Mouse (Mus musculus): Measurements from ENCODE around the gene Lemd1. TPM values are rescaled to one million over a fixed set of nuclear protein-coding genes. Genes with fewer than 3 reads are reported as not detected.

The Lemd1 gene
- polyA plus RNA-seq, 1 experiment: not detected

DNA sequence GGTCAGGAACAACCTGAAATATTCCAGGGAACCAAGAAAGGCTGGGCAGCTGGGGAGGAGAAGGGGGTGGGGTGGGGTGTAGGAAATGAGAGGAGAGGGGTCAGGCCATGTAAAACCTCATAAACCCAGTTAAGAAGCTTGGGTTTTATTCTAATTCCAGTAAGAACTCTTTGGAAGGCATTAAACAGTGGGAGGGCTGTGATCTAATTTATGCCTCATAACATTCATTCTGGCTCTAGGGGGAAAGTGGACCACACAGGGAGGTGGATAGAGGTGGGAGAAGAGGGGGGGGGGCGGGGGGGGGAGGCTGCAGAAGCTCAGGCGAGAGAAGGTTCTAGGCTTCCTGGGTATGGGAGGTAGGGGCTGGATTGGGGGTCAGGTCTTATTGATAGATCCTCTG, 19.6 kb upstream of the Lemd1 start:
- Histone ChIP-seq H3K4me3 (ENCODE audit: control insufficient read depth, insufficient read depth, low read length) (no peak overlapping the region), H3K27me3 (ENCODE audit: control insufficient read depth, insufficient read depth, low read length) (no peaks in the 10 kb centered on the region), H3K4me1 (replicated peaks; ENCODE audit: control insufficient read depth, insufficient read depth, low read length) (peaks cover 2% of the 10 kb centered on the region; the same call in 1 of the 2 replicates), H3K36me3 (ENCODE audit: control insufficient read depth, insufficient read depth, low read length) (no peaks in the 10 kb centered on the region), H3K27ac (ENCODE audit: control insufficient read depth, insufficient read depth, low read length) (no peak overlapping the region)
- WGBS: 64% methylated on average over 1 of the region's 2 CpGs
- TF ChIP-seq CTCF (IDR thresholded peaks at IDR 0.05; ENCODE audit: borderline replicate concordance, control insufficient read depth, extremely low read depth, insufficient read depth, low read length, poor library complexity): no peak
- TF ChIP-seq POLR2A (IDR thresholded peaks at IDR 0.05; ENCODE audit: control insufficient read depth, extremely low read depth, insufficient read depth, low read length, poor library complexity): no peak
- DNase-seq: no peak

DNA sequence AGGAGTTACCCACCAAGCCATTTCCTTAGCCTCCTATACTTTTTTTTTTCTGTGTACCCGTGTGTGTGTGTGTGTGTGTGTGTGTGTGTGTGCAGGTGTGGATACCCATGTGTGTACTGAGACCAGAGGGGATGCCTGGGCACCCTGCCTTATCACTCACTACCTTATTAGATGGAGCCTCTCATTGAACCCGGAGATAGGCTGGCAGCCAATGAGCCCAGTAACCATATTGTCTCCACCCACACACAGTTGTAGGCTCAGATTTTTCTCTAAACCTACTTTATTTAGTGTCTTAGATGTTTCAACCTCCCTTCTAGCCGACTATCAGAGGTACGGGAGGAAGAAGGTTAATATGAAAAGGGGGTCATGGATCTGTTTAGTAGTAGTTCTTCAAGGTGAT, 4.9 kb upstream of the Lemd1 start:
- TF ChIP-seq CTCF (IDR thresholded peaks at IDR 0.05; ENCODE audit: borderline replicate concordance, control insufficient read depth, extremely low read depth, insufficient read depth, low read length, poor library complexity) (no peak), POLR2A (IDR thresholded peaks at IDR 0.05; ENCODE audit: control insufficient read depth, extremely low read depth, insufficient read depth, low read length, poor library complexity) (no peak)
- no peaks in the 10 kb centered on the region for H3K36me3 ChIP-seq (ENCODE audit: control insufficient read depth, insufficient read depth, low read length)
- no peak overlapping the region for H3K4me3 ChIP-seq (ENCODE audit: control insufficient read depth, insufficient read depth, low read length)
- no peak overlapping the region for H3K27ac ChIP-seq (ENCODE audit: control insufficient read depth, insufficient read depth, low read length)
- H3K27me3 ChIP-seq (ENCODE audit: control insufficient read depth, insufficient read depth, low read length): peaks cover 11% of the 10 kb centered on the region; the same call in 1 of the 2 replicates
- WGBS: 87% methylated on average over 4 of the region's 4 CpGs
- no peak for DNase-seq
- H3K4me1 ChIP-seq (replicated peaks; ENCODE audit: control insufficient read depth, insufficient read depth, low read length): peaks cover 3% of the 10 kb centered on the region; the same call in 1 of the 2 replicates

DNA sequence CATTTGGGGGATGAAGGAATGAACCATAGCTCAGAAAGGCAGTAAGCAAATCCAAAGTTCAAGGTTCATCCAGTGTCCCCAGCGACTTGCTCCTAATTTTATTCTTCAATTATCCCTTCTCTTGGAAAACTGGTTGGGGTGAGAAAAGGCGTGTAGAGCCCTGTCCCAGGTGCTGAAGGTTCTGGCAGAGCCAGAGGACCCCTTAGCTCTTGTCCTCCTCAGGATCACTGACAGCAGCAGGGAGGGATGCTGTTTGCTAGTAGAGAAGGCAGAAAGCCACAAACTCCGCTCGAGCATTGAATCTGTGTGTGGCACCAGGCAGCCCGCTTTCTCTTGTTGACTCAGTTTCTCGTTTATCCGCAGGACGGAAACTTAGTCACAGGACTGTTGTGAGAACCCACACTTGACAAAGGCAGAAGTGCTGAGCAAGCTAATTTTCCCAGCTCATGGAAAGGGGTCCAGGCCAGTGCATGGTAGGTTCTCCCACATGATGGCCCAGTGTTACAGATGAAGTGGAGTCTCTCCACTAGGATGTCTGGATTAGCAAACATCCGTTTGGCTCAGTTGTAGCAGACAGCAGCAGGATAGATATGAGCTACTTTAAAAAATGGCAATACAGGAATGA, 2.7 kb upstream of the Lemd1 start:
- no peak overlapping the region for H3K27ac ChIP-seq (ENCODE audit: control insufficient read depth, insufficient read depth, low read length)
- no peaks in the 10 kb centered on the region for H3K36me3 ChIP-seq (ENCODE audit: control insufficient read depth, insufficient read depth, low read length)
- H3K4me3 ChIP-seq (ENCODE audit: control insufficient read depth, insufficient read depth, low read length): no peak overlapping the region
- TF ChIP-seq POLR2A (IDR thresholded peaks at IDR 0.05; ENCODE audit: control insufficient read depth, extremely low read depth, insufficient read depth, low read length, poor library complexity): no peak
- peaks cover 3% of the 10 kb centered on the region; the same call in 1 of the 2 replicates for H3K4me1 ChIP-seq (replicated peaks; ENCODE audit: control insufficient read depth, insufficient read depth, low read length)
- WGBS: 48% methylated on average over 9 of the region's 9 CpGs
- DNase-seq: no peak
- H3K27me3 ChIP-seq (ENCODE audit: control insufficient read depth, insufficient read depth, low read length): peaks cover 12% of the 10 kb centered on the region; the same call in 1 of the 2 replicates

DNA sequence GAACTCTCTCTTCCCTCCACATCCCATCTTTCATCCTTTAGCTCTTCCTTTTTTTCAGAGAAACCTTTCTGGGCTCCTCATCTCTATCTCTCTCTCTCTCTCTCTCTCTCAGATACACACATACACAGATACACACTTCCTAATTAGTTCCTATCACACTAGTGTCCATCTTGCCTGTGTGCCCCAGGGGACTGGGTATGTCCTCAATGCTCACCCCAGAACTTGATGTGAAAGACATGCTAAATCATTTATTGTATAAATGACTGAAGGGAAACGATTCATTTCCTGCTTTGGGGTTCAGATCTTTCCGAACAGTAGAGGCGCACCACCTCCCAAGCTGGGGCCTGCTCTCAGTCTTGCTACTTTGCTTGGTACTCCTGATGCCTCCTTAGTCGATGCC, 2.0 kb upstream of the Lemd1 start:
- H3K27ac ChIP-seq (ENCODE audit: control insufficient read depth, insufficient read depth, low read length): no peak overlapping the region
- no peak for DNase-seq
- WGBS: 10% methylated on average over 4 of the region's 4 CpGs
- no peak overlapping the region for H3K4me3 ChIP-seq (ENCODE audit: control insufficient read depth, insufficient read depth, low read length)
- H3K27me3 ChIP-seq (ENCODE audit: control insufficient read depth, insufficient read depth, low read length): peaks cover 14% of the 10 kb centered on the region; the same call in 1 of the 2 replicates
- H3K36me3 ChIP-seq (ENCODE audit: control insufficient read depth, insufficient read depth, low read length): no peaks in the 10 kb centered on the region
- no peak for TF ChIP-seq CTCF (IDR thresholded peaks at IDR 0.05; ENCODE audit: borderline replicate concordance, control insufficient read depth, extremely low read depth, insufficient read depth, low read length, poor library complexity)
- TF ChIP-seq POLR2A (IDR thresholded peaks at IDR 0.05; ENCODE audit: control insufficient read depth, extremely low read depth, insufficient read depth, low read length, poor library complexity): no peak
- peaks cover 3% of the 10 kb centered on the region; the same call in 1 of the 2 replicates for H3K4me1 ChIP-seq (replicated peaks; ENCODE audit: control insufficient read depth, insufficient read depth, low read length)

DNA sequence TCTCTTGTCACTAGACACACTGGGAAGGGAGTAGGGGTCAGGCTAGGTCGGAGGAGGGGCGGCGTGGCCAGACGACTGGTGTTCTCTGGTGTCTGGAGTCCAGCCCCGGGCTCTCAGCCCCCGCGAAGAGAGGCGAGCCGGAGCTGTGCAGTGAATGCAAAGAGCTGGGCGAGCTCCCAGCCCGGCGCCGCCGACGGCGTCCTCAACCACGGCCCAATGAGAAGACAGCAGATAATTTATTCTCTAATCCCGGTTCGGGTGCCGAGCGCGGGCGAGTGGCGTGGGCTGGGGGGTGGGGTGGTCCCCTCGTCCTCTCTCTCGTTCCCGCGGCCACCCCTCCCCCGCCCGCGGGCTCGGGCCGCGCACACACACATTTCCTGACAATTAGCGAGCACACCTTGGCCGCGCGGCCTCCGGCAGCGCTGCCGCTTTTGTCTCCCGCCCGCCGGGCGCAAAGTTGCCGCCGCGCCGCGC, 1.2 kb upstream of the Lemd1 start:
- Histone ChIP-seq H3K4me3 (ENCODE audit: control insufficient read depth, insufficient read depth, low read length) (no peak overlapping the region), H3K36me3 (ENCODE audit: control insufficient read depth, insufficient read depth, low read length) (no peaks in the 10 kb centered on the region), H3K27ac (ENCODE audit: control insufficient read depth, insufficient read depth, low read length) (no peak overlapping the region), H3K4me1 (replicated peaks; ENCODE audit: control insufficient read depth, insufficient read depth, low read length) (peaks cover 3% of the 10 kb centered on the region; the same call in 1 of the 2 replicates), H3K27me3 (ENCODE audit: control insufficient read depth, insufficient read depth, low read length) (peaks cover 14% of the 10 kb centered on the region; the same call in 1 of the 2 replicates)
- TF ChIP-seq POLR2A (IDR thresholded peaks at IDR 0.05; ENCODE audit: control insufficient read depth, extremely low read depth, insufficient read depth, low read length, poor library complexity): no peak
- no peak for TF ChIP-seq CTCF (IDR thresholded peaks at IDR 0.05; ENCODE audit: borderline replicate concordance, control insufficient read depth, extremely low read depth, insufficient read depth, low read length, poor library complexity)
- DNase-seq: no peak
- 3% methylated on average over 50 of the region's 50 CpGs for WGBS

DNA sequence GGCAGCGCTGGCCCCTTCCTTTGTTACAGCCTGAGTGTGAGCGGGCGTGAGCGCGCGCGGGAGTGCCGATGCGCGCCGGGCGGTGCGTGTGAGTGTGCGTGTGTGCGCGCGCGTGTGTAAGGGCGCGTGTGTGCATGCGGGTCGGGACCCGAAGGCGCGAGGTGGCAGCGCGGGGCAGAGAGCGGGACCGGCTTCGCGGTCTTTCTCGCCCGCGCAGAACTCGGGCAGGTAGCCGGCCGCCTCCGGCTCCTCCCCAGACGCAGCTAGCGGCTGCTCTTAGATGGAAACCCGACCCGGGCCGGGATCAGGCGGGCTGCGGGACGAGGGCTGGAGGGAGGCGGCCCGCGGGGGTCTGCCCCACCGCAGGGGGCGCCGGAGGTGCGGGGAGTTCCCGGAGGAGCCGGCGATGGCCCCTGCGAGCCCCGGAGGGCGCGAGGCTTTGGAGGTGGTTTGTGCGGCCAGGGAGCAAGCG, 574 bp upstream of the Lemd1 start:
- Histone ChIP-seq H3K27me3 (ENCODE audit: control insufficient read depth, insufficient read depth, low read length) (peaks cover 14% of the 10 kb centered on the region; the same call in 1 of the 2 replicates), H3K4me1 (replicated peaks; ENCODE audit: control insufficient read depth, insufficient read depth, low read length) (peaks cover 3% of the 10 kb centered on the region; the same call in 1 of the 2 replicates), H3K36me3 (ENCODE audit: control insufficient read depth, insufficient read depth, low read length) (no peaks in the 10 kb centered on the region), H3K4me3 (ENCODE audit: control insufficient read depth, insufficient read depth, low read length) (no peak overlapping the region), H3K27ac (ENCODE audit: control insufficient read depth, insufficient read depth, low read length) (no peak overlapping the region)
- TF ChIP-seq CTCF (IDR thresholded peaks at IDR 0.05; ENCODE audit: borderline replicate concordance, control insufficient read depth, extremely low read depth, insufficient read depth, low read length, poor library complexity): no peak
- TF ChIP-seq POLR2A (IDR thresholded peaks at IDR 0.05; ENCODE audit: control insufficient read depth, extremely low read depth, insufficient read depth, low read length, poor library complexity): no peak
- DNase-seq: no peak
- 1% methylated on average over 62 of the region's 62 CpGs for WGBS
